Mouse (Mus musculus) midbrain, embryonic 16.5 days (tissue): ENCODE measurements around the gene Ccdc70. TPM values are rescaled to one million over a fixed set of nuclear protein-coding genes. Genes with fewer than 3 reads are reported as not detected.

ENCODE experiments used
- ATAC-seq: fragments of 200-750 bp; cut with Nextera tagmentation; 2 replicates; pipeline ENCODE4 v1.8.0; 2017; ENCODE audit warnings: moderate TSS enrichment
- H3K27ac ChIP-seq: fragments of 300-500 bp; sonication (generic); 2 replicates; pipeline ENCODE4 v1.5.1; 2014; ENCODE audit warnings: mild to moderate bottlenecking, low read length, mixed read lengths
- H3K27me3 ChIP-seq: fragments of 300-500 bp; sonication (generic); 2 replicates; pipeline ENCODE4 v1.6.1; 2014; ENCODE audit warnings: low read depth, low read length, mixed read lengths; ENCODE audit not compliant: control insufficient read depth, insufficient read depth
- H3K36me3 ChIP-seq: fragments of 300-500 bp; sonication (generic); 2 replicates; pipeline ENCODE4 v1.6.1; 2014; ENCODE audit warnings: mild to moderate bottlenecking, low read length, moderate library complexity, mixed read lengths; ENCODE audit not compliant: control insufficient read depth, insufficient read depth
- H3K4me1 ChIP-seq: fragments of 300-500 bp; sonication (generic); 2 replicates; pipeline ENCODE4 v1.6.1; 2014; ENCODE audit warnings: mild to moderate bottlenecking, low read length, mixed read lengths; ENCODE audit not compliant: control insufficient read depth, insufficient read depth
- H3K4me2 ChIP-seq: fragments of 300-500 bp; sonication (generic); 2 replicates; pipeline ENCODE4 v1.6.1; 2014; ENCODE audit warnings: mild to moderate bottlenecking, low read length, mixed read lengths
- H3K4me3 ChIP-seq: fragments of 300-500 bp; sonication (generic); 2 replicates; pipeline ENCODE4 v1.5.1; 2014; ENCODE audit warnings: low read depth, mild to moderate bottlenecking, low read length, moderate library complexity, mixed read lengths
- H3K9ac ChIP-seq: fragments of 300-500 bp; sonication (generic); 2 replicates; pipeline ENCODE4 v1.6.1; 2014; ENCODE audit warnings: low read depth, low read length, mixed read lengths
- H3K9me3 ChIP-seq: fragments of 300-500 bp; sonication (generic); replicated peaks from 2 replicates; pipeline ENCODE4 v1.6.1; 2014; ENCODE audit warnings: mild to moderate bottlenecking, low read length, mixed read lengths; ENCODE audit not compliant: control insufficient read depth, poor library complexity, severe bottlenecking
- WGBS: fragments of 180-500 bp; shearing (Covaris S2); extraction: QIAGEN DNeasy Blood & Tissue Kit; methylation state at CpG from one replicate; pipeline ENCODE4 v1.1.7; 2014; 5-methylcytosine and 5-hydroxymethylcytosine counted together
- polyA plus RNA-seq: library from polyadenylated mRNA; unstranded; fragments of >200 nt; fragmentation: Nextera tagmentation; extraction: Ambion mirVana; gene quantifications from 2 replicates; pipeline ENCODE4 v1.2.1, GENCODE M21; 2015

Ccdc70 gene
- polyA plus RNA-seq, 1 experiment from 2014 or later, result not detected

DNA sequence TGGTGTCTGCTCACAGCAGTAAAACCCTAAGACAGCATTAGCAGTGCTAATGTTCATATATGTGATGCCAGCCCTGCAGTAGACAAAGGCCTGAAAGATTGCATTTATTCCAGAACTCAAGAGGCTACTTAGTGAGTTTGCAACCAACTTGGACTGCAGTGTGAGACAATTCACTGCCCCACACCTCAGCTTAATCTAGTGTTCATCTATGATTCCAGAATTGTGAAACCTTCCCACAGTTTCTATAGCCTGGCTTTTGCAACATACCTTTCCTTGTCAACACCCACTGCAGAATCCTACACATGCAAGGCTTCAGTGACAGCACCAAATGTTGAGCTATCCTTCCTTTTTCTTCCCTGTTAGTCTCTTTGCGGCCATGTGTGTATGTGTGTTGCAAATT lies 2.9 kb upstream of the Ccdc70 start:
- Histone ChIP-seq H3K27ac (no peak overlapping the region), H3K27me3 (no peaks in the 10 kb centered on the region), H3K4me1 (no peaks in the 10 kb centered on the region), H3K4me3 (no peak overlapping the region), H3K9ac (no peak overlapping the region), H3K4me2 (no peak overlapping the region), H3K36me3 (no peaks in the 10 kb centered on the region), H3K9me3 (no peaks in the 10 kb centered on the region)
- 75% methylated on average over 1 of the region's 1 CpGs for WGBS
- no peak for ATAC-seq

- no peaks in the 10 kb centered on the region for H3K4me1 ChIP-seq
- H3K27ac ChIP-seq, result no peak overlapping the region
- no peak overlapping the region for H3K9ac ChIP-seq
- no peak; the same call in 1 of the 2 replicates for ATAC-seq
- no peaks in the 10 kb centered on the region for H3K27me3 ChIP-seq
- H3K4me2 ChIP-seq, result no peak overlapping the region
- no peaks in the 10 kb centered on the region for H3K36me3 ChIP-seq
- 58% methylated on average over 4 of the region's 4 CpGs for WGBS
- H3K4me3 ChIP-seq, result no peak overlapping the region
- no peaks in the 10 kb centered on the region for H3K9me3 ChIP-seq
These were observed 8.6 kb downstream of the Ccdc70 start for GRCm38 (mm10) chr8:21978193-21978592.

DNA sequence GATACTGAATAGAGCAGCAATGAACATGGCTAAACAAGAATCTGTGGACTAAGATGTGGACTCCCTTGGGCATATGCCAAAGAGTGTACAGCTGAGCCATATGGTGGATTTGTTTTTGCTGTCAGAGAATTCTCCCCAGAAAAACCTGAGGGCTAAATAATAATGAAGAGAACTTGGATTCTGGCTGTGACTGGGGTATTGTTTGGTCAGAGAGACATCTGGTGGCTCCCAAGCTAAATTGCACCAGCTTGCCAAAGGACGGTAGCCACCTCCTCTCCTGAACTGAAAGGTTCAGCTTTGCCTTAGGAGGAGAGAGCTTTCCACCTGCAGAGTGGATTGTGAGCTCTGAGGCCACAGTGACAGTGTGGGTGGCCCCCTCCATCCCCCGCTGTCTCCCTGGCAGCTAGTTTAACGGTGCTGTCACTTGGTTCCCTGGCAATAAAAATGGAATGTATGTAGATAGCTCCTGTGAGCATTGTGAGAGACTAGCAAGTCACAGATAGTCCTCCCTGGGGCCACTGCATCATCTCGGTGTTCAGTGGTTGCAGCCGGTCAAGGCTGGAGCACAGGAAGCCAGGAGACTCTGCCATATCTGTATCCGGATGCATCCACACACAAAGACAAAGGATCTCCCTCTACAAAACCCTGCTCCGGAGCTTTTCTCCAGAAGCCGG lies 12.2 kb downstream of the Ccdc70 start:
- WGBS, result 59% methylated on average over 8 of the region's 8 CpGs
- Histone ChIP-seq H3K36me3 (no peaks in the 10 kb centered on the region), H3K9me3 (no peaks in the 10 kb centered on the region), H3K4me2 (no peak overlapping the region), H3K27ac (no peak overlapping the region), H3K4me3 (no peak overlapping the region), H3K27me3 (no peaks in the 10 kb centered on the region), H3K4me1 (no peaks in the 10 kb centered on the region), H3K9ac (no peak overlapping the region)
- peak; percentile 86 for ATAC-seq

DNA sequence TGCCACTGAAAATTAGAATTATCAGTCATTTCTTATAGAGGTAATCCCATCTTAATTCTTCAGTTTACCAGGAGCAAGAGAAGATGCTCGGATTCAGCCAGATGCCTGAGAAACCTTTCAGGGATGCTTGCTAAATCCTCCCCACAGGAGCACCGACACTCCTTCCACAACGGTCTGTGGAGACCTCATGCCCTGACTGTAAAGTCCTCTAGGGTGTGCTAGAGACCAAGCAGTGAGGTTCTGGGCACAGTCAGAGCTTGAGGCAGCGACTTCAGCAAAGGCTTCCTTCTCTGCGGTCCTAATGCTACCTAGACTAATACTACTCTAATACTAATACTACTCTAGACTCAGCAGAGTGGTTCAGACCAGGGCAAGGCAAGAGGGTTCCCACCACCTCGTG lies 22.6 kb downstream of the Ccdc70 start:
- no peaks in the 10 kb centered on the region for H3K4me1 ChIP-seq
- no peak overlapping the region for H3K4me3 ChIP-seq
- H3K27me3 ChIP-seq, result no peaks in the 10 kb centered on the region
- WGBS, result 20% methylated on average over 6 of the region's 6 CpGs
- peak; percentile 88 for ATAC-seq
- H3K36me3 ChIP-seq, result no peaks in the 10 kb centered on the region
- H3K9ac ChIP-seq, result no peak overlapping the region
- H3K4me2 ChIP-seq, result no peak overlapping the region
- H3K9me3 ChIP-seq, result no peaks in the 10 kb centered on the region
- no peak overlapping the region for H3K27ac ChIP-seq

DNA sequence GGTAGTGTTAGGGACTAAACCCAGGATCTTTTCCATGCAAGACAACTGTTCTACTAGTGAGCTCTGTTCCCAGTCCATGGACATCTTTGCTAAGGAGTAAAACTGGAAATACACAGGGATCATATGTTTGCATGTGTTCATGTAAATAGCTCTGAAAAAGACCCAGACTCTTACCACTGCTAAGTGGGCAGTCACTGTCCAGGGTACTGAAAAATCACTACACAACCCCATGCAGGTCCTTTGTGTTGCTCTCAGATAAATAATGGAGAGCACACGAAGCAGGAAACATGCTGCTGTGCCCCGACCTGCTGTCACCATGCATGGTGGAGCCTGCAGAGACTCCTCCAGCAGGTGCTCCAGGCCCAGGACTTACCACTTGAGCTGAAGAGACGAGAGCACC lies 25.6 kb downstream of the Ccdc70 start:
- no peaks in the 10 kb centered on the region for H3K36me3 ChIP-seq
- no peak overlapping the region for H3K27ac ChIP-seq
- no peaks in the 10 kb centered on the region for H3K4me1 ChIP-seq
- whole genome bisulfite sequencing, result 60% methylated on average over 3 of the region's 3 CpGs
- H3K9ac ChIP-seq, result no peak overlapping the region
- no peaks in the 10 kb centered on the region for H3K9me3 ChIP-seq
- H3K27me3 ChIP-seq, result no peaks in the 10 kb centered on the region
- H3K4me2 ChIP-seq, result no peak overlapping the region
- no peak overlapping the region for H3K4me3 ChIP-seq
- no peak for ATAC-seq

DNA sequence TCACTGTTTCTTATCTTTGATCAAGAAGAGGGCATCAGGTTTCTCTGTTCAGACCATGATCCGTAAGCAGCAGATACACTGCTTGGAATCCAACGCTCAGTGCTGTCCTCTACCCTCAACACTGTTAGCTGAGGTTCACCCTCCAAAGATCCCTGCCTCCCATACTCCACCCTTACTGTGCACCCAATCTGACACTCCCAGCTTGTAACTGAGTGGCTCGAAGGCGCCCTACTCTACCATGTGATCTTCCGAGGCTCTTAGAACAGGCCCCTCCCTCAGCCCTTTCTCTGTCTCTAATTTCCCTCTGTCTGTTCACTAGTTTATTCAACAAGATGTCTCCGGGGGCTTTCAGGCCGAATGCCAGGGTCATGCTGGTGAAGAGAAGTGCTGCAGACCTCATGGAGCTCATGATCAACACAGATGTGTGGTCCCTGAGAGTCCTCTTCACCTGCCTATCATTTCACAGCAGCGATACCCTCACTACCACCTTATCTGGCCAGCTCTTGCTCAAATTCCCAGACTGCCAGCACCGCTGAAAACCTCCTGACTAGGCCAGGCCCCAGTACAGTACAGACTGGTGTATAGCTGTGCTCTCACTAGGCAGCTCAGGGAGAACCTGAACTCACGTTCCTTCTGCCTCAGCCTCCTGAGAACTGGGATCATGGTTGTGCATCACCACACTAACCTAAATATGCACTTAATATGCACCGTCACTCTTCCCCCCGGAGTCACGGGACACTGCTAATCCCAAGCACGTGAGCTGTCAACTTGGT lies 35.4 kb downstream of the Ccdc70 start:
- Histone ChIP-seq H3K27ac (no peak overlapping the region), H3K36me3 (no peaks in the 10 kb centered on the region), H3K4me2 (no peak overlapping the region), H3K4me1 (no peaks in the 10 kb centered on the region), H3K27me3 (no peaks in the 10 kb centered on the region), H3K4me3 (no peak overlapping the region), H3K9ac (no peak overlapping the region), H3K9me3 (no peaks in the 10 kb centered on the region)
- ATAC-seq, result no peak
- WGBS, result 81% methylated on average over 14 of the region's 14 CpGs

- no peak overlapping the region for H3K4me2 ChIP-seq
- no peak overlapping the region for H3K27ac ChIP-seq
- H3K9ac ChIP-seq, result no peak overlapping the region
- no peaks in the 10 kb centered on the region for H3K36me3 ChIP-seq
- 84% methylated on average over 6 of the region's 6 CpGs for WGBS
- no peaks in the 10 kb centered on the region for H3K27me3 ChIP-seq
- no peaks in the 10 kb centered on the region for H3K4me1 ChIP-seq
- ATAC-seq, result no peak
- no peaks in the 10 kb centered on the region for H3K9me3 ChIP-seq
- no peak overlapping the region for H3K4me3 ChIP-seq
These were observed 36.8 kb downstream of the Ccdc70 start for GRCm38 (mm10) chr8:22006423-22006822.

DNA sequence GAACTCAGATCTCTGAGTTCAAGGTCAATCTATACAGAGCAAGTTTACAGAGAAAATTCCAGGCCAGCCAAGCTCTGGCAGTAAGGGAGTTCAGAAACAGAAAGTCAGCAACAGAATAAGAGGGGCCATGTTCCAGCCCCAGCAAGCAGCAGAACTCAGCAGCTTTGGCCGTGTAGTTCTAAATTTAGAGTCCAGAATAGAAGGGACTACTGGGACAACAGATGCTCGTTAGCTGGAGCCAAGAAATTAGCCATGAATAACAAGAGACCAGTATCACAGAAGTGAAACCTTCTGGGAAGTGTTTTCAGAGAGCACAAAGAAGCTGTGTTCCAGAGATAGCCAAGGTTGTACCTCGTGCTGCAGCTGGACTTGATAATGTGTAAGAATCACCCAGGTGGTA lies 39.8 kb downstream of the Ccdc70 start:
- WGBS, result 69% methylated on average over 3 of the region's 3 CpGs
- no peaks in the 10 kb centered on the region for H3K9me3 ChIP-seq
- H3K9ac ChIP-seq, result no peak overlapping the region
- H3K27ac ChIP-seq, result no peak overlapping the region
- H3K4me3 ChIP-seq, result no peak overlapping the region
- ATAC-seq, result no peak
- H3K4me2 ChIP-seq, result no peak overlapping the region
- no peaks in the 10 kb centered on the region for H3K27me3 ChIP-seq
- no peaks in the 10 kb centered on the region for H3K4me1 ChIP-seq
- H3K36me3 ChIP-seq, result no peaks in the 10 kb centered on the region

DNA sequence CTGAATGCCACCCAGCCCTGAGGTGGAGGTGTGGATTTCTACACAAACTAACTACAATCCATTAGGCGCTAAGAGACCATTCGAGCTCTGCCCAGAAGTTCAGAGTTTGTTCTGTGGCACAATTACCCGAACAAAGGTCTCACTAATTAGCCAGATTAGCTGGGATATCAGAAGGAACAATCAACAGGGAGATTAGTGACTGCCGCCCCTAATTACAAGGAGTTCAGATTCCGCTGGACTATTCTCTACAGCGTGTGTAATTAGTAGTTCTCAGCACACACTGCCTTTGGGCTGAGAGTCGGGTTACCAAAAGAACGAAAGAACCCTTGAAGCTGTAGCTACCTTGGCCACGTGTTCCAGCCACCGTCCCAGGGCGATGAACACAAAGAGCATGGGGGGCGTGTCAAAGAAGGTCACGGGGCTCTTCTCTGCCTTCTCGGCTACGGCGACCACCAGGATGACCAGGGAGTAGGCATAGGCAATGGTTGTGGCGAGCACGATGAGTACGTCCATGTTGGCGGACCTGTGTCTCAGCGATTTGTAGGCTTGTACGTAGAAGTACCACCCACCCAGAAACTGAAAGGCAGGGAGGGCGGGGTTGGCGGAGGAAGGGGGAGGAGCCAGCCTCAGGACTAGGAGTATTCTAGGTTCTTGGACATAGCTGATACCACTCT lies 43.6 kb downstream of the Ccdc70 start:
- no peaks in the 10 kb centered on the region for H3K9me3 ChIP-seq
- no peak overlapping the region for H3K27ac ChIP-seq
- no peaks in the 10 kb centered on the region for H3K27me3 ChIP-seq
- no peaks in the 10 kb centered on the region for H3K36me3 ChIP-seq
- ATAC-seq, result peak; percentile 53; the same call in 1 of the 2 replicates
- no peaks in the 10 kb centered on the region for H3K4me1 ChIP-seq
- no peak overlapping the region for H3K4me2 ChIP-seq
- WGBS, result 64% methylated on average over 24 of the region's 24 CpGs
- no peak overlapping the region for H3K9ac ChIP-seq
- H3K4me3 ChIP-seq, result no peak overlapping the region
